ENCODE assay signal across 18 mouse cellular contexts in genomic region chr4:86710666-86711215, GRCm38 (mm10). TPM values are rescaled to one million over a fixed set of nuclear protein-coding genes. Genes with fewer than 3 reads are reported as not detected.
DNase-seq lines count a peak whose midpoint lies in the region; ATAC-seq and TF ChIP-seq lines count a peak whose summit lies in the region.
"Had no signal": no experiment of that assay in that cellular context is flagged by ENCODE, and none has a peak within 500 bp of the region (broad histone marks: within the 10 kb centered on the region; RNA-seq: fewer than 3 reads in every experiment).

No protein-coding gene starts in this region.

- H3K9ac ChIP-seq in limb, embryonic 15.5 days: no peak overlapping the region
- H3K9ac ChIP-seq in stomach, postnatal 0 days (ENCODE audit: low read length): no peak overlapping the region
- H3K9ac ChIP-seq: hindbrain, embryonic 14.5 days; liver, embryonic 14.5 days had no signal

- peak overlapping the region; percentile 43 for H3K27ac ChIP-seq in limb, embryonic 15.5 days
- H3K27ac ChIP-seq in limb, embryonic 10.5 days: no peak overlapping the region
- H3K27ac ChIP-seq in bone marrow macrophage, adult 2 months (ENCODE audit: insufficient read depth, low read depth, low read length): peak overlapping the region; percentile 97
- H3K27ac ChIP-seq in stomach, postnatal 0 days (replicated peaks): peak overlapping the region; percentile 45; the same call in 1 of the 2 replicates
- H3K27ac ChIP-seq: forebrain, embryonic 10.5 days; hindbrain, embryonic 14.5 days; limb, embryonic 13.5 days; liver, embryonic 14.5 days had no signal

- TF ChIP-seq EP300 in stomach, postnatal 0 days (optimal IDR thresholded peaks at IDR 0.05): no peak

- no peak for DNase-seq in limb, embryonic 10.5 days (ENCODE audit: low spot score)
- peak; percentile 22 for DNase-seq in ES-CJ7 (ENCODE audit: low read depth, low spot score)
- DNase-seq in stomach, postnatal 0 days (ENCODE audit: low spot score): no peak
- no peak for DNase-seq in urinary bladder, postnatal 10 days (ENCODE audit: low spot score)
- DNase-seq in adrenal gland, postnatal 36 days: no peak
- DNase-seq: adrenal gland, adult 8-10 months; embryo, embryonic 11 days; heart, postnatal 36 days; kidney, adult 9 months; kidney, postnatal 25 days; midbrain, embryonic 14.5 days had no signal

- no peak for TF ChIP-seq CTCF in bone marrow macrophage, adult 2 months (IDR thresholded peaks at IDR 0.05; ENCODE audit: low read depth, low read length)
- TF ChIP-seq CTCF in stomach, postnatal 0 days (IDR thresholded peaks at IDR 0.05; ENCODE audit: low read depth): no peak

- H3K9me3 ChIP-seq in limb, embryonic 15.5 days: no peaks in the 10 kb centered on the region
- H3K9me3 ChIP-seq in limb, embryonic 10.5 days (replicated peaks): no peaks in the 10 kb centered on the region; the same call in 1 of the 2 replicates
- no peaks in the 10 kb centered on the region for H3K9me3 ChIP-seq in stomach, postnatal 0 days (ENCODE audit: control insufficient read depth, low read length)
- H3K9me3 ChIP-seq: forebrain, embryonic 10.5 days; limb, embryonic 13.5 days had no signal

- H3K4me3 ChIP-seq in limb, embryonic 15.5 days: no peak overlapping the region
- H3K4me3 ChIP-seq in limb, embryonic 10.5 days: no peak overlapping the region
- H3K4me3 ChIP-seq in bone marrow macrophage, adult 2 months (ENCODE audit: insufficient read depth, low read length): peak overlapping the region; percentile 46
- no peak overlapping the region for H3K4me3 ChIP-seq in stomach, postnatal 0 days (ENCODE audit: low read depth, low read length)
- H3K4me3 ChIP-seq: forebrain, embryonic 10.5 days; limb, embryonic 13.5 days had no signal

- no peak for ATAC-seq in limb, embryonic 15.5 days (ENCODE audit: insufficient number of reproducible peaks, low FRiP score, low TSS enrichment, low read depth)
- no peak; the same call in 1 of the 2 replicates for ATAC-seq in stomach, postnatal 0 days (ENCODE audit: low FRiP score, low TSS enrichment)
- ATAC-seq: CD4-positive, CD25-positive, alpha-beta regulatory T cell, adult 4 months had no signal

- H3K4me1 ChIP-seq in limb, embryonic 15.5 days: 0 out of 2 replicates have a peak, but pooled peaks cover 3% of the 10 kb centered on the region
- H3K4me1 ChIP-seq in limb, embryonic 10.5 days: no peaks in the 10 kb centered on the region; the same call in 1 of the 2 replicates
- H3K4me1 ChIP-seq in bone marrow macrophage, adult 2 months (ENCODE audit: control insufficient read depth, insufficient read depth, low read length): peaks cover 32% of the 10 kb centered on the region
- peaks cover 6% of the 10 kb centered on the region; the same call in 1 of the 2 replicates for H3K4me1 ChIP-seq in stomach, postnatal 0 days (replicated peaks; ENCODE audit: control insufficient read depth, insufficient read depth)
- H3K4me1 ChIP-seq: limb, embryonic 13.5 days had no signal

- no peak for TF ChIP-seq POLR2A in bone marrow macrophage, adult 2 months (IDR thresholded peaks at IDR 0.05; ENCODE audit: borderline replicate concordance, low read depth, low read length)

- 59% methylated on average over 4 of the region's 4 CpGs for WGBS in limb, embryonic 15.5 days
- WGBS in limb, embryonic 10.5 days: 75% methylated on average over 4 of the region's 4 CpGs
- 42% methylated on average over 4 of the region's 4 CpGs for WGBS in stomach, postnatal 0 days

- no peaks in the 10 kb centered on the region for H3K36me3 ChIP-seq in limb, embryonic 15.5 days
- H3K36me3 ChIP-seq in limb, embryonic 10.5 days: no peaks in the 10 kb centered on the region
- no peaks in the 10 kb centered on the region for H3K36me3 ChIP-seq in stomach, postnatal 0 days (ENCODE audit: control insufficient read depth, insufficient read depth, low read length)
- H3K36me3 ChIP-seq: forebrain, embryonic 10.5 days; limb, embryonic 13.5 days had no signal

- no peaks in the 10 kb centered on the region for H3K27me3 ChIP-seq in limb, embryonic 15.5 days
- H3K27me3 ChIP-seq in limb, embryonic 10.5 days (ENCODE audit: low read depth, poor library complexity, severe bottlenecking): no peaks in the 10 kb centered on the region
- H3K27me3 ChIP-seq in stomach, postnatal 0 days (ENCODE audit: control insufficient read depth, insufficient read depth, low read length): no peaks in the 10 kb centered on the region
- H3K27me3 ChIP-seq: limb, embryonic 13.5 days had no signal

- H3K4me2 ChIP-seq in limb, embryonic 15.5 days: no peak overlapping the region
- H3K4me2 ChIP-seq in stomach, postnatal 0 days (replicated peaks; ENCODE audit: low read depth): no peak overlapping the region
- H3K4me2 ChIP-seq: hindbrain, embryonic 14.5 days; limb, embryonic 13.5 days had no signal

RNA-seq across cellular contexts. Expression of gene Dennd4c, which starts 37.6 kb away (rescaled TPM):
- 6.8 and 7.7 TPM in 2 replicates for polyA plus RNA-seq in limb, embryonic 15.5 days (2015; fragmentation: Nextera tagmentation; extraction: Ambion mirVana)
- 6.2 and 7.1 TPM in 2 replicates for polyA plus RNA-seq in limb, embryonic 10.5 days (2016; fragmentation: Nextera tagmentation; extraction: Ambion mirVana)
- 48.6 and 56.5 TPM in 2 replicates for polyA plus RNA-seq in bone marrow macrophage, adult 2 months (2012; ENCODE audit: insufficient read depth, insufficient read length, missing spikeins)
- polyA plus RNA-seq in stomach, postnatal 0 days (2015; fragmentation: Nextera tagmentation; extraction: Ambion mirVana): 3.5 and 4.2 TPM in 2 replicates
- 10 to 100 TPM; 48.2 to 55.4 TPM for total RNA-seq in adrenal gland, postnatal 36 days (2021)

RNA-seq across cellular contexts. Expression of gene Plin2, which starts 40.9 kb away (rescaled TPM):
- 75.0 and 76.2 TPM in 2 replicates for polyA plus RNA-seq in limb, embryonic 15.5 days (2015; fragmentation: Nextera tagmentation; extraction: Ambion mirVana)
- polyA plus RNA-seq in limb, embryonic 10.5 days (2016; fragmentation: Nextera tagmentation; extraction: Ambion mirVana): 74.6 and 75.8 TPM in 2 replicates
- 397 and 415 TPM in 2 replicates for polyA plus RNA-seq in bone marrow macrophage, adult 2 months (2012; ENCODE audit: insufficient read depth, insufficient read length, missing spikeins)
- polyA plus RNA-seq in stomach, postnatal 0 days (2015; fragmentation: Nextera tagmentation; extraction: Ambion mirVana): 50.7 and 57.8 TPM in 2 replicates
- 100 to 1,000 TPM; 347 to 417 TPM for total RNA-seq in adrenal gland, postnatal 36 days (2021)
